Mouse (Mus musculus): ENCODE measurements around the gene Lingo3. TPM values are rescaled to one million over a fixed set of nuclear protein-coding genes. Genes with fewer than 3 reads are reported as not detected.

Gene Lingo3
- total and polyA plus RNA-seq, 3 experiments, result 0.05 TPM; not detected in 2

- no peak overlapping the region for H3K4me3 ChIP-seq (ENCODE audit: low read depth, low read length)
- H3K27me3 ChIP-seq (ENCODE audit: insufficient read depth, low read length), result peaks cover 35% of the 10 kb centered on the region
- H3K36me3 ChIP-seq (replicated peaks), result no peaks in the 10 kb centered on the region
- H3K9me3 ChIP-seq (replicated peaks), result no peaks in the 10 kb centered on the region
- H3K4me1 ChIP-seq (ENCODE audit: insufficient read depth, low read depth, low read length), result peaks cover 48% of the 10 kb centered on the region
- TF ChIP-seq GATA1 (IDR thresholded peaks at IDR 0.05; ENCODE audit: borderline replicate concordance, low read length) (no peak), CTCF (IDR thresholded peaks at IDR 0.05; ENCODE audit: low read depth, low read length) (peak; percentile 95), POLR2AphosphoS5 (IDR thresholded peaks at IDR 0.05; ENCODE audit: insufficient replicate concordance, low read depth, low read length) (no peak), TAL1 (conservative IDR thresholded peaks at IDR 0.05; ENCODE audit: low read depth, low read length) (no peak), GATA2 (IDR thresholded peaks at IDR 0.05; ENCODE audit: borderline replicate concordance, low read depth, low read length) (no peak)
- no peak for DNase-seq (ENCODE audit: low spot score)
- no peak for ATAC-seq (ENCODE audit: extremely low read depth, insufficient number of reproducible peaks, low FRiP score, poor library complexity, severe bottlenecking)
Observed at GRCm38 (mm10) chr10:80876028-80876427, 32.2 kb upstream of the Lingo3 start.

GRCm38 (mm10) chr10:80874035-80874434 is 30.2 kb upstream of the Lingo3 start:
- Histone ChIP-seq H3K4me3 (ENCODE audit: low read depth, low read length) (no peak overlapping the region), H3K4me1 (ENCODE audit: insufficient read depth, low read depth, low read length) (peaks cover 29% of the 10 kb centered on the region), H3K36me3 (replicated peaks) (peaks cover 5% of the 10 kb centered on the region), H3K9me3 (replicated peaks) (no peaks in the 10 kb centered on the region), H3K27me3 (ENCODE audit: insufficient read depth, low read length) (peaks cover 30% of the 10 kb centered on the region)
- TF ChIP-seq POLR2AphosphoS5 (IDR thresholded peaks at IDR 0.05; ENCODE audit: insufficient replicate concordance, low read depth, low read length) (no peak), TAL1 (conservative IDR thresholded peaks at IDR 0.05; ENCODE audit: low read depth, low read length) (no peak), CTCF (IDR thresholded peaks at IDR 0.05; ENCODE audit: low read depth, low read length) (no peak), GATA1 (IDR thresholded peaks at IDR 0.05; ENCODE audit: borderline replicate concordance, low read length) (no peak), GATA2 (IDR thresholded peaks at IDR 0.05; ENCODE audit: borderline replicate concordance, low read depth, low read length) (no peak)
- no peak for ATAC-seq (ENCODE audit: extremely low read depth, insufficient number of reproducible peaks, low FRiP score, poor library complexity, severe bottlenecking)
- DNase-seq (ENCODE audit: low spot score), result no peak

GRCm38 (mm10) chr10:80871581-80871980 is 27.7 kb upstream of the Lingo3 start, which contains the start of gene Tmprss9:
Gene Tmprss9, plus strand, starts transcription at chr10:80871848.
- TF ChIP-seq GATA2 (IDR thresholded peaks at IDR 0.05; ENCODE audit: borderline replicate concordance, low read depth, low read length), result no peak
- TF ChIP-seq GATA1 (IDR thresholded peaks at IDR 0.05; ENCODE audit: borderline replicate concordance, low read length), result no peak
- TF ChIP-seq CTCF (IDR thresholded peaks at IDR 0.05; ENCODE audit: low read depth, low read length), result no peak
- no peak for TF ChIP-seq TAL1 (conservative IDR thresholded peaks at IDR 0.05; ENCODE audit: low read depth, low read length)
- Histone ChIP-seq H3K9me3 (replicated peaks) (no peaks in the 10 kb centered on the region), H3K4me3 (ENCODE audit: low read depth, low read length) (no peak within 1 kb of the TSS), H3K4me1 (ENCODE audit: insufficient read depth, low read depth, low read length) (peaks cover 22% of the 10 kb centered on the region), H3K27me3 (ENCODE audit: insufficient read depth, low read length) (peaks cover 23% of the 10 kb centered on the region), H3K36me3 (replicated peaks) (peaks cover 29% of the 10 kb centered on the region)
- no peak for ATAC-seq (ENCODE audit: extremely low read depth, insufficient number of reproducible peaks, low FRiP score, poor library complexity, severe bottlenecking)
- DNase-seq (ENCODE audit: low spot score), result no peak

GRCm38 (mm10) chr10:80870993-80871392 is 27.2 kb upstream of the Lingo3 start:
- DNase-seq (ENCODE audit: low spot score) (no peak), ATAC-seq (ENCODE audit: extremely low read depth, insufficient number of reproducible peaks, low FRiP score, poor library complexity, severe bottlenecking) (no peak)
- H3K4me1 ChIP-seq (ENCODE audit: insufficient read depth, low read depth, low read length), result peaks cover 22% of the 10 kb centered on the region

GRCm38 (mm10) chr10:80864446-80864845 is 20.6 kb upstream of the Lingo3 start:
- Histone ChIP-seq H3K36me3 (replicated peaks) (peaks cover 94% of the 10 kb centered on the region), H3K27me3 (ENCODE audit: insufficient read depth, low read length) (no peaks in the 10 kb centered on the region), H3K4me3 (ENCODE audit: low read depth, low read length) (peak overlapping the region; percentile 10; the same call in 1 of the 2 replicates), H3K9me3 (replicated peaks) (no peaks in the 10 kb centered on the region), H3K4me1 (ENCODE audit: insufficient read depth, low read depth, low read length) (peaks cover 62% of the 10 kb centered on the region)
- ATAC-seq (ENCODE audit: extremely low read depth, insufficient number of reproducible peaks, low FRiP score, poor library complexity, severe bottlenecking) (no peak), DNase-seq (ENCODE audit: low spot score) (no peak)
- TF ChIP-seq POLR2AphosphoS5 (IDR thresholded peaks at IDR 0.05; ENCODE audit: insufficient replicate concordance, low read depth, low read length) (no peak), GATA1 (IDR thresholded peaks at IDR 0.05; ENCODE audit: borderline replicate concordance, low read length) (no peak), GATA2 (IDR thresholded peaks at IDR 0.05; ENCODE audit: borderline replicate concordance, low read depth, low read length) (no peak), CTCF (IDR thresholded peaks at IDR 0.05; ENCODE audit: low read depth, low read length) (no peak)

More at GRCm38 (mm10) chr10:80870993-80871392, 27.2 kb upstream of the Lingo3 start:
- Histone ChIP-seq H3K4me3 (ENCODE audit: low read depth, low read length) (no peak overlapping the region), H3K36me3 (replicated peaks) (peaks cover 35% of the 10 kb centered on the region), H3K9me3 (replicated peaks) (no peaks in the 10 kb centered on the region), H3K27me3 (ENCODE audit: insufficient read depth, low read length) (peaks cover 23% of the 10 kb centered on the region)
- TF ChIP-seq TAL1 (conservative IDR thresholded peaks at IDR 0.05; ENCODE audit: low read depth, low read length), result no peak
- TF ChIP-seq POLR2AphosphoS5 (IDR thresholded peaks at IDR 0.05; ENCODE audit: insufficient replicate concordance, low read depth, low read length), result no peak
- TF ChIP-seq GATA2 (IDR thresholded peaks at IDR 0.05; ENCODE audit: borderline replicate concordance, low read depth, low read length), result no peak
- TF ChIP-seq CTCF (IDR thresholded peaks at IDR 0.05; ENCODE audit: low read depth, low read length), result no peak
- TF ChIP-seq GATA1 (IDR thresholded peaks at IDR 0.05; ENCODE audit: borderline replicate concordance, low read length), result no peak

- Histone ChIP-seq H3K36me3 (replicated peaks) (peaks cover 92% of the 10 kb centered on the region), H3K27me3 (ENCODE audit: insufficient read depth, low read length) (no peaks in the 10 kb centered on the region), H3K4me3 (ENCODE audit: low read depth, low read length) (no peak overlapping the region; the same call in 1 of the 2 replicates), H3K9me3 (replicated peaks) (no peaks in the 10 kb centered on the region), H3K4me1 (ENCODE audit: insufficient read depth, low read depth, low read length) (peaks cover 79% of the 10 kb centered on the region)
- ATAC-seq (ENCODE audit: extremely low read depth, insufficient number of reproducible peaks, low FRiP score, poor library complexity, severe bottlenecking) (no peak), DNase-seq (ENCODE audit: low spot score) (no peak)
- TF ChIP-seq CTCF (IDR thresholded peaks at IDR 0.05; ENCODE audit: low read depth, low read length) (no peak), POLR2AphosphoS5 (IDR thresholded peaks at IDR 0.05; ENCODE audit: insufficient replicate concordance, low read depth, low read length) (no peak), GATA1 (IDR thresholded peaks at IDR 0.05; ENCODE audit: borderline replicate concordance, low read length) (no peak), TAL1 (conservative IDR thresholded peaks at IDR 0.05; ENCODE audit: low read depth, low read length) (no peak)
Observed at GRCm38 (mm10) chr10:80862305-80862704, 18.5 kb upstream of the Lingo3 start.

Data from G1E (cell line).